Mouse (Mus musculus) limb, embryonic 12.5 days (tissue): Measurements from ENCODE around the gene Gm3055. TPM values are rescaled to one million over a fixed set of nuclear protein-coding genes. Genes with fewer than 3 reads are reported as not detected.
"Not testable (repeated sequence)": the region's sequence is repeated elsewhere in the genome, so short reads cannot be mapped to it uniquely, and the experiment has no call there.

Experiments
- ATAC-seq: fragments of 200-750 bp; cut with Nextera tagmentation; 2 replicates; pipeline ENCODE4 v1.8.0; 2017; ENCODE audit warnings: low read depth, moderate TSS enrichment; ENCODE audit not compliant: insufficient number of reproducible peaks, insufficient read depth, low FRiP score, low TSS enrichment
- H3K27ac ChIP-seq: fragments of 300-500 bp; sonication (generic); 2 replicates; pipeline ENCODE4 v1.5.1; 2016; ENCODE audit warnings: mild to moderate bottlenecking, moderate library complexity
- H3K27me3 ChIP-seq: fragments of 300-500 bp; sonication (generic); 2 replicates; pipeline ENCODE4 v1.6.1; 2016; ENCODE audit warnings: mild to moderate bottlenecking, moderate library complexity
- H3K36me3 ChIP-seq: fragments of 300-500 bp; sonication (generic); 2 replicates; pipeline ENCODE4 v1.6.1; 2016; ENCODE audit warnings: mild to moderate bottlenecking, moderate library complexity
- H3K4me1 ChIP-seq: fragments of 300-500 bp; sonication (generic); replicated peaks from 2 replicates; pipeline ENCODE4 v1.6.1; 2016
- H3K4me2 ChIP-seq: fragments of 300-500 bp; sonication (generic); 2 replicates; pipeline ENCODE4 v1.6.1; 2016; ENCODE audit warnings: mild to moderate bottlenecking, moderate library complexity
- H3K4me3 ChIP-seq: fragments of 300-500 bp; sonication (generic); replicated peaks from 2 replicates; pipeline ENCODE4 v1.5.1; 2016; ENCODE audit warnings: mild to moderate bottlenecking
- H3K9ac ChIP-seq: fragments of 300-500 bp; sonication (generic); replicated peaks from 2 replicates; pipeline ENCODE4 v1.6.1; 2016; ENCODE audit warnings: mild to moderate bottlenecking, moderate library complexity
- H3K9me3 ChIP-seq: fragments of 300-500 bp; sonication (generic); 2 replicates; pipeline ENCODE4 v1.6.1; 2016; ENCODE audit warnings: mild to moderate bottlenecking, moderate library complexity
- WGBS: fragments of 180-500 bp; shearing (Covaris S2); methylation state at CpG from one replicate; pipeline ENCODE4 v1.1.7; 2016; 5-methylcytosine and 5-hydroxymethylcytosine counted together
- polyA plus RNA-seq: library from polyadenylated mRNA; unstranded; fragments of >200 nt; fragmentation: Nextera tagmentation; extraction: Ambion mirVana; gene quantifications from 2 replicates; pipeline ENCODE4 v1.2.1, GENCODE M21; 2016

Gene Gm3055
- 8.6 and 12.4 TPM in 2 replicates for polyA plus RNA-seq

DNA sequence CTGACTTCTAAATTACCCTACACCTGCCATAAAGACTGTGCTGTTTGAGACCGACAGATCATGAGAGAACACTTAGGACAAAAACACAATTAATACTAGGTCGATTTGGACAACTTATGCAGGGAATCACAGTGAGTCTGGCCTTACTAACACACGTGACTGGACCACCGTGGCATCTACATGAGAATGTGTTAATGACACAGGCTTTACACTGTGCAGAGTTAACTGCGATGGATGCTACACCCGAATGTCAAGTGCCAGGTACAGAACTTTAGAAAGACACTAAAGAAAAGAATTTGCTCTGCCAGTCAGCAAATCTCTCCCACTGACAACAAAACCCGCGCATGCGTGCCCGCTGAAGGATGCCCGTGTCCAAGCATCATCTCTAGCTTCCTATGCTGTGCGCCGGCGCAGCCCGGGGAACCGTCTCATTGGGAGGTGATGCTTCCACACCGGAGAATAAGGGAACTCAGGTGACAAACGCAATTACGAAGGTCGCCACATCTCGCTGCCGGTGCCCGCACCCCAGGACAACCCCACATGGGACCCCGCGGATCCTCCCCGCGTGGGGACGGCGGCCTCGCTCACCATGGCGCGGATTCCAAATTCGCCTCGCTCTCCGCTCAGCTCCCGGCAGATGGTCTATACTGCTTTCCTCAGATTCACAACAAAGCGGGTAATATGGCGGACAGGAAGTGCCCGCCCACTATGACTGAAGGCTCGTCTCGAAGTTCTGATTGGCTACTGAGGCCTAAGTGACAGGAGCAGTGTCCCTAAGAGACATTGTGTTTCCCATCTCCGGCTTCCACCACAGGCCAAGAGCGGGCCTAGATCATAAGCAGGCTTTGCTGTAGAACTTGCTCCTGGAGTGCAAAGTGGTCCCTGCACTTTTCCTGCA, at the start of gene Gm3055:
Gm3055 (minus strand) TSS at position 656 of the 898 bp plus-strand sequence.
- no CpG with 5 or more reads among the region's 43 CpGs for WGBS
- H3K4me3 ChIP-seq, H3K9ac ChIP-seq, H3K9me3 ChIP-seq, H3K27ac ChIP-seq, H3K4me1 ChIP-seq, H3K27me3 ChIP-seq, H3K36me3 ChIP-seq, H3K4me2 ChIP-seq: not testable (repeated sequence)
- ATAC-seq = peak; percentile 87

DNA sequence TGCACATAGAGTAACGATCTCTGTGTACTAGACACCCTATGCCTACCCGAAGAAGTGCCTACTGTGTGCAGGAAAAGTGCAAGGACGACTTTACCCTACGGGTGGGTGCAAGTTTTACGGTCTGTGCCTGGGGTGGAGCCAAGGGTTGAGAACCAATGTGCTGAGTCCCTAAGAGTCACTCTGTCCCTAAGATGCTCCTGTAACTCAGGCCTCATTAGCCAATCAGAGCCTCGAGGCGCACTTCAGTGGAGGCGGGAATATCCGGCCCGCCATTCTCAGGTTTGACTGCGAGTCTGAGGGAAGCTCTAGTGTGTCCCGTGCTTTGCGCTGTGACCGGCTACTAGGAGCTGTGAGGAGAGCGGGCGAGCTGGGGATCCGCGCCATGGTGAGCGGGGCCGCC, 40.9 kb upstream of the Gm3055 start, which contains the start of gene Gm4767:
Gm4767 (plus strand) TSS at position 288 of the 400 bp plus-strand sequence.
- not testable (repeated sequence) for H3K9me3 ChIP-seq, H3K36me3 ChIP-seq, H3K27ac ChIP-seq, ATAC-seq, H3K27me3 ChIP-seq, H3K4me1 ChIP-seq, H3K9ac ChIP-seq
- Histone ChIP-seq H3K4me2 (peak within 1 kb of the TSS; percentile 27; the same call in 1 of the 2 replicates), H3K4me3 (peak within 1 kb of the TSS; percentile 18; the same call in 1 of the 2 replicates)
- 22% methylated on average over 18 of the region's 20 CpGs for WGBS

DNA sequence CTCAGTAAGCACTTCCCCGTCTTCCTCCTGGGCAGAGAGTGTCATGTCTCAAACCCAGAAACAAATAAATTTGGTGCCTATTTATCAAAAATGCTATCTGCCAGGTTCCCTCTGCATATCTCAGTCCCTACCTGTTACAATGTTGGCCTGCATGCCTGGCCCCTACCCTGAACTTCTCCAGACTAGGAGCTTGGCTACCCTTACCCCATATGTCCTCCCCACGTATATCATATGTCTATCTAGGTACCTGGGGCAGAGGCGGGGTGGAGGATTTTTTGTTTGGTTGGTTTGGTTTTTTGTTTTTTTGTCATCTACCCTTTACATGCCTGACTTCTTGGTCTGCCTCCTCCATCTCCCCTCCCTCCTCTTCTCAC, 430 bp upstream of the Gm3055 start:
- H3K4me3 ChIP-seq, H3K4me1 ChIP-seq, H3K9me3 ChIP-seq, H3K9ac ChIP-seq, H3K36me3 ChIP-seq, H3K27ac ChIP-seq, H3K4me2 ChIP-seq, H3K27me3 ChIP-seq: not testable (repeated sequence)
- no CpG with 5 or more reads among the region's 3 CpGs for WGBS
- ATAC-seq = peak; percentile 66; the same call in 1 of the 2 replicates

DNA sequence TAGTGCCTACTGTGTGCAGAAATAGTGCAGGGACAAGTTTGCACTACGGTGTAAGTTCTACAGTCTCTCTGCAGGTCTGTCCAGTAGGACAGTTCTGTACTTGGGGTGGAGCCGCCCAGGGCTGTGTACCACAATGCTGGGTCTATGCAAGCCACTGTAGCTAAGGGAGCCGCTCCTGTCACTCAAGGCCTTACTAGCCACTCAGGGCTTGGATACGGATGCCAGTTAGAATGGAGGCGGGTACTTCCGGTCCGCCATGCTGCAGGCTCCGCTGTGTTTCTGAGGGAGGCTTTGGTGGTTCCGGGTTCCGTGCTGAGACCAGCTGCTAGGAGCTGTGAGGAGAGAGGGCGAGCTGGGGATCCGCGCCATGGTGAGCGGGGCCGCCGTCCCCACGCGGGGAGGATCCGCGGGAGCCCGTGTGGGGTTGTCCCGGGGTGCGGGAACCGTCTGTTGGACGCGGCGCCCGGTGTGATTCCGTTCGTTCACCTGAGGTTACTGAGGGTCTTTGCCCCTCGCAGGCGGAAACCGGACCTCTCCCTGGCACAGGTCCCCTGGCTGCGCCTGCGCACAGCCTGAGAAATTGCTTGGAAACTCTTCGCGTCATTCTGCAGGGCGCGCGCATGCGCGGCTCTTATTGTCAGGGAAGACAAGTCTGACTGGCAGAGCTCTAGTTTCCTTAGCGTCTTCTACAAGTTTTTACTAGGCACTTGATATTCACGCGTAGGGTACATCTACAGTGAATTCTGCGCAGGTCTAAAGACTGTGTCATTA, 66.2 kb downstream of the Gm3055 start, which contains the start of gene Zfp433:
Zfp433 (plus strand) TSS at position 295 of the 771 bp plus-strand sequence.
- not testable (repeated sequence) for H3K9ac ChIP-seq, H3K36me3 ChIP-seq, H3K27ac ChIP-seq, H3K4me2 ChIP-seq, H3K27me3 ChIP-seq, H3K4me1 ChIP-seq, H3K9me3 ChIP-seq, H3K4me3 ChIP-seq
- no CpG with 5 or more reads among the region's 46 CpGs for WGBS
- peak; percentile 100 for ATAC-seq

Other genes starting within 250 kb of the Gm3055 start
- gene Gna15, start 246.9 kb downstream of the Gm3055 start, polyA plus RNA-seq = 1.2 and 1.4 TPM in 2 replicates
- gene Gna11, start 226.0 kb downstream of the Gm3055 start, polyA plus RNA-seq = 82.9 and 86.1 TPM in 2 replicates
- gene Aes, start 211.7 kb downstream of the Gm3055 start, polyA plus RNA-seq = 453 and 478 TPM in 2 replicates
- 39.4 and 45.6 TPM in 2 replicates for gene Tle2, start 196.6 kb downstream of the Gm3055 start, polyA plus RNA-seq
- 15.2 TPM in 2 replicates for gene Tle6, start 170.1 kb downstream of the Gm3055 start, polyA plus RNA-seq
- 2.0 and 2.2 TPM in 2 replicates for gene BC025920, start 164.9 kb downstream of the Gm3055 start, polyA plus RNA-seq
- 55.8 and 57.5 TPM in 2 replicates for gene Sirt6, start 143.4 kb downstream of the Gm3055 start, polyA plus RNA-seq
- 10.1 and 10.4 TPM in 2 replicates for gene Ankrd24, start 142.6 kb downstream of the Gm3055 start, polyA plus RNA-seq
- 4.9 and 5.1 TPM in 2 replicates for gene Gm10778, start 122.1 kb downstream of the Gm3055 start, polyA plus RNA-seq
- gene Zfp433, start 66.3 kb downstream of the Gm3055 start, polyA plus RNA-seq = 16.3 and 21.0 TPM in 2 replicates
- 2.9 and 3.7 TPM in 2 replicates for gene Gm4767, start 41.0 kb upstream of the Gm3055 start, polyA plus RNA-seq
- 9.7 and 9.8 TPM in 2 replicates for gene Gm32687, start 92.8 kb upstream of the Gm3055 start, polyA plus RNA-seq
- gene Zfp781, start 159.3 kb upstream of the Gm3055 start, polyA plus RNA-seq = 4.4 and 4.8 TPM in 2 replicates